10 mouse cellular contexts compared by ENCODE assay signal in genomic region chr6:89585696-89586095, GRCm38 (mm10). TPM values are rescaled to one million over a fixed set of nuclear protein-coding genes. Genes with fewer than 3 reads are reported as not detected.
DNase-seq lines count a peak whose midpoint lies in the region; ATAC-seq and TF ChIP-seq lines count a peak whose summit lies in the region.
"Had no signal": no experiment of that assay in that cellular context is flagged by ENCODE, and none has a peak within 500 bp of the region (broad histone marks: within the 10 kb centered on the region; RNA-seq: fewer than 3 reads in every experiment).

No protein-coding gene starts in this region.

- H3K9me3 ChIP-seq in forebrain, embryonic 10.5 days = no peaks in the 10 kb centered on the region
- H3K9me3 ChIP-seq in forebrain, postnatal 0 days (ENCODE audit: low read length) = no peaks in the 10 kb centered on the region
- H3K9me3 ChIP-seq in hindbrain, embryonic 14.5 days (ENCODE audit: control insufficient read depth, low read length) = no peaks in the 10 kb centered on the region
- no peaks in the 10 kb centered on the region for H3K9me3 ChIP-seq in neural tube, embryonic 15.5 days (replicated peaks)
- H3K9me3 ChIP-seq in intestine, embryonic 15.5 days = no peaks in the 10 kb centered on the region
- H3K9me3 ChIP-seq: heart, embryonic 15.5 days had no signal

- no peak for DNase-seq in forebrain, embryonic 10.5 days (ENCODE audit: extremely low spot score, low spot score)
- no peak for DNase-seq in forebrain, postnatal 0 days
- peak; percentile 9 for DNase-seq in retina, postnatal 1 day
- no peak for DNase-seq in retina, embryonic 14.5 days (ENCODE audit: low spot score)
- no peak for DNase-seq in hindbrain, embryonic 14.5 days (ENCODE audit: low spot score)
- no peak for DNase-seq in thymus, postnatal 0 days (ENCODE audit: low spot score)
- DNase-seq: B cell, adult 2 months had no signal

- H3K4me1 ChIP-seq in forebrain, embryonic 10.5 days = peaks cover 22% of the 10 kb centered on the region
- H3K4me1 ChIP-seq in forebrain, postnatal 0 days (ENCODE audit: insufficient read depth) = peaks cover 17% of the 10 kb centered on the region
- peaks cover 15% of the 10 kb centered on the region for H3K4me1 ChIP-seq in hindbrain, embryonic 14.5 days (replicated peaks; ENCODE audit: control insufficient read depth, insufficient read depth, low read length)
- peaks cover 16% of the 10 kb centered on the region for H3K4me1 ChIP-seq in neural tube, embryonic 15.5 days
- no peaks in the 10 kb centered on the region; the same call in 1 of the 2 replicates for H3K4me1 ChIP-seq in intestine, embryonic 15.5 days (replicated peaks)

- no peak for TF ChIP-seq CTCF in forebrain, postnatal 0 days (IDR thresholded peaks at IDR 0.05; ENCODE audit: low read depth)

- no peaks in the 10 kb centered on the region for H3K36me3 ChIP-seq in forebrain, embryonic 10.5 days (replicated peaks)
- no peaks in the 10 kb centered on the region for H3K36me3 ChIP-seq in forebrain, postnatal 0 days (ENCODE audit: insufficient read depth)
- no peaks in the 10 kb centered on the region for H3K36me3 ChIP-seq in hindbrain, embryonic 14.5 days (replicated peaks; ENCODE audit: control insufficient read depth, insufficient read depth)
- no peaks in the 10 kb centered on the region for H3K36me3 ChIP-seq in neural tube, embryonic 15.5 days
- H3K36me3 ChIP-seq in intestine, embryonic 15.5 days = no peaks in the 10 kb centered on the region
- H3K36me3 ChIP-seq: heart, embryonic 15.5 days had no signal

- ATAC-seq in forebrain, postnatal 0 days = no peak
- ATAC-seq in hindbrain, embryonic 14.5 days (ENCODE audit: low FRiP score) = no peak
- ATAC-seq in neural tube, embryonic 15.5 days (ENCODE audit: low FRiP score) = no peak
- ATAC-seq in intestine, embryonic 15.5 days = no peak

- peak overlapping the region; percentile 59; the same call in 1 of the 2 replicates for H3K27ac ChIP-seq in forebrain, embryonic 10.5 days
- H3K27ac ChIP-seq in forebrain, postnatal 0 days (ENCODE audit: low read depth, low read length) = no peak overlapping the region; the same call in 1 of the 2 replicates
- H3K27ac ChIP-seq in hindbrain, embryonic 14.5 days = 0 out of 2 replicates have a peak overlapping the region, but pooled peaks have one; percentile 11
- peak overlapping the region; percentile 18; the same call in 1 of the 2 replicates for H3K27ac ChIP-seq in neural tube, embryonic 15.5 days (replicated peaks)
- H3K27ac ChIP-seq in intestine, embryonic 15.5 days = no peak overlapping the region

- H3K27me3 ChIP-seq in forebrain, embryonic 10.5 days (ENCODE audit: poor library complexity, severe bottlenecking) = no peaks in the 10 kb centered on the region
- H3K27me3 ChIP-seq in forebrain, postnatal 0 days (ENCODE audit: insufficient read depth, low read length) = no peaks in the 10 kb centered on the region
- H3K27me3 ChIP-seq in hindbrain, embryonic 14.5 days (ENCODE audit: control insufficient read depth, insufficient read depth, low read length) = no peaks in the 10 kb centered on the region
- H3K27me3 ChIP-seq in neural tube, embryonic 15.5 days (replicated peaks) = no peaks in the 10 kb centered on the region
- H3K27me3 ChIP-seq in intestine, embryonic 15.5 days (replicated peaks) = no peaks in the 10 kb centered on the region
- H3K27me3 ChIP-seq: heart, embryonic 15.5 days had no signal

- H3K9ac ChIP-seq in forebrain, postnatal 0 days = no peak overlapping the region
- H3K9ac ChIP-seq in hindbrain, embryonic 14.5 days = peak overlapping the region; percentile 2; the same call in 1 of the 2 replicates
- H3K9ac ChIP-seq in neural tube, embryonic 15.5 days (replicated peaks) = 0 out of 2 replicates have a peak overlapping the region, but pooled peaks have one; percentile 7
- H3K9ac ChIP-seq in intestine, embryonic 15.5 days = no peak overlapping the region
- H3K9ac ChIP-seq: heart, embryonic 15.5 days had no signal

- no peak overlapping the region for H3K4me3 ChIP-seq in forebrain, embryonic 10.5 days
- H3K4me3 ChIP-seq in forebrain, postnatal 0 days (ENCODE audit: low read depth, low read length) = no peak overlapping the region
- H3K4me3 ChIP-seq in hindbrain, embryonic 14.5 days (replicated peaks; ENCODE audit: low read length) = no peak overlapping the region
- H3K4me3 ChIP-seq in neural tube, embryonic 15.5 days (replicated peaks) = no peak overlapping the region
- no peak overlapping the region for H3K4me3 ChIP-seq in intestine, embryonic 15.5 days (replicated peaks)
- H3K4me3 ChIP-seq: heart, embryonic 15.5 days had no signal

- no peak overlapping the region for H3K4me2 ChIP-seq in forebrain, postnatal 0 days (ENCODE audit: low read depth)
- no peak overlapping the region for H3K4me2 ChIP-seq in hindbrain, embryonic 14.5 days (replicated peaks)
- H3K4me2 ChIP-seq in neural tube, embryonic 15.5 days = no peak overlapping the region
- H3K4me2 ChIP-seq in intestine, embryonic 15.5 days (replicated peaks) = no peak overlapping the region
- H3K4me2 ChIP-seq: heart, embryonic 15.5 days had no signal

RNA-seq across cellular contexts. Expression of gene Chchd6, which starts 9.8 kb away (rescaled TPM):
- polyA plus RNA-seq in forebrain, embryonic 10.5 days (2016; fragmentation: Nextera tagmentation; extraction: Ambion mirVana) = 89.8 and 91.3 TPM in 2 replicates
- 159 and 199 TPM in 2 replicates for total RNA-seq in forebrain, postnatal 0 days (2014; rRNA removed)
- polyA plus RNA-seq in forebrain, postnatal 0 days (2015; fragmentation: Nextera tagmentation; extraction: Ambion mirVana) = 210 and 211 TPM in 2 replicates
- 175 and 176 TPM in 2 replicates for polyA plus RNA-seq in hindbrain, embryonic 14.5 days (2014; fragmentation: Nextera tagmentation; extraction: Ambion mirVana)
- polyA plus RNA-seq in neural tube, embryonic 15.5 days (2015; fragmentation: Nextera tagmentation; extraction: Ambion mirVana) = 155 and 174 TPM in 2 replicates
- polyA plus RNA-seq in thymus, postnatal 0 days (2015; fragmentation: Nextera tagmentation; extraction: Ambion mirVana) = 55.8 and 56.6 TPM in 2 replicates
- polyA plus RNA-seq in intestine, embryonic 15.5 days (2015; fragmentation: Nextera tagmentation; extraction: Ambion mirVana) = 40.6 and 44.1 TPM in 2 replicates

RNA-seq across cellular contexts. Expression of gene Txnrd3, which starts 58.1 kb away (rescaled TPM):
- polyA plus RNA-seq in forebrain, embryonic 10.5 days (2016; fragmentation: Nextera tagmentation; extraction: Ambion mirVana) = 8.1 and 8.9 TPM in 2 replicates
- 21.2 and 24.2 TPM in 2 replicates for total RNA-seq in forebrain, postnatal 0 days (2014; rRNA removed)
- 20.1 and 21.4 TPM in 2 replicates for polyA plus RNA-seq in forebrain, postnatal 0 days (2015; fragmentation: Nextera tagmentation; extraction: Ambion mirVana)
- polyA plus RNA-seq in hindbrain, embryonic 14.5 days (2014; fragmentation: Nextera tagmentation; extraction: Ambion mirVana) = 16.0 and 17.1 TPM in 2 replicates
- polyA plus RNA-seq in neural tube, embryonic 15.5 days (2015; fragmentation: Nextera tagmentation; extraction: Ambion mirVana) = 11.6 and 12.7 TPM in 2 replicates
- 21.1 and 23.5 TPM in 2 replicates for polyA plus RNA-seq in thymus, postnatal 0 days (2015; fragmentation: Nextera tagmentation; extraction: Ambion mirVana)
- polyA plus RNA-seq in intestine, embryonic 15.5 days (2015; fragmentation: Nextera tagmentation; extraction: Ambion mirVana) = 8.5 and 8.8 TPM in 2 replicates

Comparison
In these comparisons a context has a peak if more than half of its experiments do, and no peak if none do; other contexts are left out.
1. H3K27ac ChIP-seq: peak in forebrain, embryonic 10.5 days (single experiment), hindbrain, embryonic 14.5 days (single experiment) and neural tube, embryonic 15.5 days (single experiment); none in forebrain, postnatal 0 days (single experiment) and intestine, embryonic 15.5 days (single experiment).
2. H3K9ac ChIP-seq: peak in hindbrain, embryonic 14.5 days (single experiment) and neural tube, embryonic 15.5 days (single experiment); none in forebrain, postnatal 0 days (single experiment) and intestine, embryonic 15.5 days (single experiment).